Mouse (Mus musculus) stomach, postnatal 0 days (tissue): ENCODE measurements around the gene Gm17651. TPM values are rescaled to one million over a fixed set of nuclear protein-coding genes. Genes with fewer than 3 reads are reported as not detected.
A peak's percentile ranks its signal among the peaks of the same experiment; 100 is the strongest.

Experiments used
- ATAC-seq: fragments of 200-750 bp; cut with Nextera tagmentation; 2 replicates; pipeline ENCODE4 v1.8.0; 2017; ENCODE audit not compliant: low FRiP score, low TSS enrichment
- DNase-seq: peaks from one replicate; pipeline ENCODE4 v3.0.0-alpha.2; 2016; ENCODE audit warnings: low spot score
- H3K27ac ChIP-seq: fragments of 300-500 bp; sonication (generic); replicated peaks from 2 replicates; pipeline ENCODE4 v1.5.1; 2014; ENCODE audit warnings: mild to moderate bottlenecking, control low read depth
- H3K27me3 ChIP-seq: fragments of 300-500 bp; sonication (generic); 2 replicates; pipeline ENCODE4 v1.6.1; 2014; ENCODE audit warnings: low read length; ENCODE audit not compliant: control insufficient read depth, insufficient read depth
- H3K36me3 ChIP-seq: fragments of 300-500 bp; sonication (generic); 2 replicates; pipeline ENCODE4 v1.6.1; 2014; ENCODE audit warnings: low read length, mixed read lengths; ENCODE audit not compliant: control insufficient read depth, insufficient read depth
- H3K4me1 ChIP-seq: fragments of 300-500 bp; sonication (generic); replicated peaks from 2 replicates; pipeline ENCODE4 v1.6.1; 2014; ENCODE audit warnings: antibody characterized with exemption; ENCODE audit not compliant: control insufficient read depth, insufficient read depth
- H3K4me2 ChIP-seq: fragments of 300-500 bp; sonication (generic); replicated peaks from 2 replicates; pipeline ENCODE4 v1.6.1; 2014; ENCODE audit warnings: low read depth, mild to moderate bottlenecking, control low read depth, moderate library complexity
- H3K4me3 ChIP-seq: fragments of 300-500 bp; sonication (generic); 2 replicates; pipeline ENCODE4 v1.5.1; 2014; ENCODE audit warnings: low read depth, low read length, control low read depth
- H3K9ac ChIP-seq: fragments of 300-500 bp; sonication (generic); 2 replicates; pipeline ENCODE4 v1.6.1; 2014; ENCODE audit warnings: mild to moderate bottlenecking, low read length, control low read depth, mixed read lengths
- H3K9me3 ChIP-seq: fragments of 300-500 bp; sonication (generic); 2 replicates; pipeline ENCODE4 v1.6.1; 2016; ENCODE audit warnings: low read length; ENCODE audit not compliant: control insufficient read depth
- CTCF ChIP-seq: IDR thresholded peaks from 2 replicates; pipeline ENCODE4 v1.5.1; 2016; ENCODE audit warnings: antibody characterized with exemption, low read depth, mild to moderate bottlenecking, moderate library complexity
- EP300 ChIP-seq: optimal IDR thresholded peaks from 2 replicates; pipeline ENCODE3; 2016; ENCODE audit warnings: antibody characterized with exemption
- WGBS: fragments of 180-500 bp; shearing (Covaris S2); extraction: QIAGEN DNeasy Blood & Tissue Kit; methylation state at CpG from one replicate; pipeline ENCODE4 v1.1.7; 2014; 5-methylcytosine and 5-hydroxymethylcytosine counted together
- polyA plus RNA-seq: library from polyadenylated mRNA; unstranded; fragments of >200 nt; fragmentation: Nextera tagmentation; extraction: Ambion mirVana; gene quantifications from 2 replicates; pipeline ENCODE4 v1.2.1, GENCODE M21; 2015

Gm17651 gene
- polyA plus RNA-seq, 1 experiment from 2014 or later = not detected

- DNase-seq = no peak
- no peak overlapping the region for H3K9ac ChIP-seq
- no peak for ATAC-seq
- no peak overlapping the region for H3K4me3 ChIP-seq
- 30% methylated on average over 5 of the region's 5 CpGs for WGBS
- no peak overlapping the region for H3K27ac ChIP-seq
- peak overlapping the region; percentile 75 for H3K4me2 ChIP-seq
- TF ChIP-seq CTCF (no peak), EP300 (no peak)
- H3K27me3 ChIP-seq = no peaks in the 10 kb centered on the region
- H3K9me3 ChIP-seq = no peaks in the 10 kb centered on the region
- no peaks in the 10 kb centered on the region for H3K36me3 ChIP-seq
- peaks cover 4% of the 10 kb centered on the region; the same call in 1 of the 2 replicates for H3K4me1 ChIP-seq
These were observed 8.1 kb upstream of the Gm17651 start for GRCm38 (mm10) chr3:97682576-97682975.

DNA sequence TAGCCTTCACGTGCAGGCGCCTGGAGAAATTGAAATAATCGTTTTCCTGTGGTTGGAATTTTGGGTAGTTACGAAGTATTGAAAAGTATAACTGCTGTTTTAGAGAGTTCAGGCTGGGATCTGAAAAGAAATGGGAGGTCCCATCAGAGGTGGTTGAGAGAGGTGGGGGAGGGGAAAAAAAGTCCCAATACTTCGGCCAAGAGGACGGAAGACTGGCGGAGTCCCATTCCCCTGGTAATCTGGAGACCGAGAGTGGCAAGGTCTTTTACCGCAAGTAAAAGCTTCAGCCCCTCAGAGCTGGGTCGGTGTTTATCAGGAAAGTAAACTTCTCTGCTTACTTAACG, 7.6 kb upstream of the Gm17651 start:
- no peak for DNase-seq
- peaks cover 4% of the 10 kb centered on the region; the same call in 1 of the 2 replicates for H3K4me1 ChIP-seq
- no peak overlapping the region for H3K27ac ChIP-seq

DNA sequence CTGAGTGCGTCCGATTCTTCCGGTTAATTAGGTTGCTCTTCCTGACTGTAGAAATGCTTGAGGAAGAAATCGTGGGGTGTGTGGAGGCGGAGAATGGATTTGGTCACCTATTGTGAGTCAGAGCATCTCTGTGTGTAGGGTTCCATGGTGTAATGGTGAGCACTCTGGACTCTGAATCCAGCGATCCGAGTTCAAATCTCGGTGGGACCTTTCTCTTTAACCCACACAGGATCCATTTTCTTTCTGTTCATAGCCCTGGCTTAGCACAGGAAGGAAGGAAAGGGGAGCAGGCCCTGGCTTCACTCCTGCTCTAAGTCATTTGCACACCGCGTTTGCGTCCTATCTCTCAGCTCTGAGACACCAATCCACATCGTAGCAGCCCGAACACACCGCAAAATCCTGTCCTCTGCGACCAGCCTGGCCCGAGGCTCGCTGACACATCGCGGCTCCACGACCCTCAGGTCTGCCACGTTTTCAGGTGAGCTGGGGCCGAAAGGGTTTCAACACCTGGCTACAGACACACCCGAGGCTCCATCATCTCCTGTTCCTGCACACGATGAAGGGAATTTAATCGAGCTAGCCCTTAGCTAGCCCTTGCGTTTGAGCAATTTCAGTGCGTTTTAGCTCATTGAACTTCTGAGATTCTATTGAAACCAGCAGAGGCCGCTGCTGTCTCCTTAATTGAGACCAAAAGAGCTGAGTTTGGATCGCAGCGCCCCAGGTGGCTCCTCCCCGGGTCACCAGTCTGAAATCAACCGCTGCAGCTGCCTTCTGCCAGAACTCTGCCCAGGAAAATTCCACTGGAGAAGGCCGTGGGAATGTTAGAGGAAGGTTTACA, 7.0 kb upstream of the Gm17651 start:
- H3K4me1 ChIP-seq = peaks cover 4% of the 10 kb centered on the region; the same call in 1 of the 2 replicates
- H3K27ac ChIP-seq = no peak overlapping the region
- H3K4me3 ChIP-seq = peak overlapping the region; percentile 39
- ATAC-seq (peak; percentile 59), DNase-seq (peak; percentile 83)
- no peaks in the 10 kb centered on the region for H3K27me3 ChIP-seq
- WGBS = 3% methylated on average over 33 of the region's 33 CpGs
- TF ChIP-seq CTCF = peak; percentile 82
- TF ChIP-seq EP300 = no peak
- H3K4me2 ChIP-seq = peak overlapping the region; percentile 75
- H3K9ac ChIP-seq = peak overlapping the region; percentile 55
- no peaks in the 10 kb centered on the region for H3K36me3 ChIP-seq
- H3K9me3 ChIP-seq = no peaks in the 10 kb centered on the region

More for the DNA sequence above, 7.6 kb upstream of the Gm17651 start:
- Histone ChIP-seq H3K9me3 (no peaks in the 10 kb centered on the region), H3K36me3 (no peaks in the 10 kb centered on the region), H3K9ac (no peak overlapping the region), H3K4me3 (peak overlapping the region; percentile 39), H3K27me3 (no peaks in the 10 kb centered on the region), H3K4me2 (peak overlapping the region; percentile 75)
- 11% methylated on average over 11 of the region's 11 CpGs for WGBS
- no peak for ATAC-seq
- no peak for TF ChIP-seq EP300
- TF ChIP-seq CTCF = no peak

DNA sequence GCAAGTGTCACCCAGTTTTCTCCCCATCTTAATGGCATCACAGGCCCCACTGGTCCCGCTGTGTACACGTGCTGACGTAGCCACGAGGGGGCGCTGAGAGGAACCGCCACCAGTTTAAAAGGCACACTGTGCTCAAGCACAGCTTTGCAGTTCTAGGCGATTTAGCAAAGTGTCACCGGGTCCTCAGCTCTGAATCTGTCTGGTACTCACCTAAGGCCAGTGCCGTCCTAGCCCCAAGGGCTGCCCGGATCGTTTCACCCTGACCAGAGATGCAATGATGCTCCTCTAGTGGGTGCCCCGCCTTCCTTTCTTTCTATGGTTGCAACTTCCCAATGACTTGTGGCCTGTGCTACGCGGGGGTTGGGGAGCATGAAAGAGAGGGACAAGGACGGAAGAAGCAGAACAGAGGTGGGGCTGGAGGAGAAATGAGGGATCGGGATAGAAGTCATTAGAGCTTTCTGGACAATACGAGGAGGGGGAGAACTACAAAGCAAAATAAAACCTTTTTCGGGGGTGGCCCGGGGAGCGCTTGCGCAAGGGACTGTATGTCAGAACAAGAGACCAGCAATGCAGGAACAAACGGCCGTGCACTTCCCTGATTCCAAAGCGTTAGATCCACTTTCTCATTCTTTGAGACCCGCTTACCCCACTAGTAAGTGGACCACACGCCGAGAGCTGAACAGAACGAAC, 6.3 kb upstream of the Gm17651 start:
- H3K4me2 ChIP-seq = peak overlapping the region; percentile 75
- no peaks in the 10 kb centered on the region for H3K36me3 ChIP-seq
- TF ChIP-seq CTCF (peak; percentile 87), EP300 (no peak)
- no peaks in the 10 kb centered on the region for H3K27me3 ChIP-seq
- H3K4me1 ChIP-seq = peaks cover 4% of the 10 kb centered on the region; the same call in 1 of the 2 replicates
- peak; percentile 78 for DNase-seq
- peak overlapping the region; percentile 43 for H3K9ac ChIP-seq
- no peak overlapping the region for H3K27ac ChIP-seq
- H3K4me3 ChIP-seq = peak overlapping the region; percentile 39
- no peaks in the 10 kb centered on the region for H3K9me3 ChIP-seq
- ATAC-seq = peak; percentile 72
- 3% methylated on average over 28 of the region's 28 CpGs for WGBS

- H3K27ac ChIP-seq = no peak overlapping the region
- no peak overlapping the region for H3K9ac ChIP-seq
- H3K36me3 ChIP-seq = no peaks in the 10 kb centered on the region
- ATAC-seq (no peak), DNase-seq (no peak)
- H3K27me3 ChIP-seq = no peaks in the 10 kb centered on the region
- 80% methylated on average over 3 of the region's 3 CpGs for WGBS
- no peaks in the 10 kb centered on the region for H3K9me3 ChIP-seq
- TF ChIP-seq CTCF (no peak), EP300 (no peak)
- H3K4me2 ChIP-seq = no peak overlapping the region
- H3K4me3 ChIP-seq = no peak overlapping the region
- peaks cover 4% of the 10 kb centered on the region; the same call in 1 of the 2 replicates for H3K4me1 ChIP-seq
These were observed 3.9 kb upstream of the Gm17651 start for GRCm38 (mm10) chr3:97678416-97678815.
